ENCODE assay signal across 13 mouse cellular contexts in genomic region chr6:126736996-126737395, GRCm38 (mm10). TPM values are rescaled to one million over a fixed set of nuclear protein-coding genes. Genes with fewer than 3 reads are reported as not detected.
DNase-seq lines count a peak whose midpoint lies in the region; ATAC-seq and TF ChIP-seq lines count a peak whose summit lies in the region.
"Had no signal": no experiment of that assay in that cellular context is flagged by ENCODE, and none has a peak within 500 bp of the region (broad histone marks: within the 10 kb centered on the region; RNA-seq: fewer than 3 reads in every experiment).

No protein-coding gene starts in this region.

- H3K36me3 ChIP-seq in lung, postnatal 0 days (ENCODE audit: insufficient read depth, low read length) = no peaks in the 10 kb centered on the region
- H3K36me3 ChIP-seq: G1E; limb, embryonic 12.5 days had no signal

- no peak overlapping the region for H3K27ac ChIP-seq in lung, postnatal 0 days (ENCODE audit: low read length)
- H3K27ac ChIP-seq: limb, embryonic 12.5 days; stomach, postnatal 0 days had no signal

- no peak overlapping the region for H3K9ac ChIP-seq in lung, postnatal 0 days (replicated peaks; ENCODE audit: low read depth)
- H3K9ac ChIP-seq: limb, embryonic 12.5 days; lung, embryonic 14.5 days had no signal

- WGBS in lung, postnatal 0 days = 57% methylated on average over 4 of the region's 4 CpGs

- ATAC-seq in lung, postnatal 0 days = no peak

- no peaks in the 10 kb centered on the region for H3K4me1 ChIP-seq in lung, postnatal 0 days (ENCODE audit: insufficient read depth, low read depth, low read length)

- no peak for TF ChIP-seq CTCF in lung, postnatal 0 days (IDR thresholded peaks at IDR 0.05)

- no peak for TF ChIP-seq EP300 in lung, postnatal 0 days (IDR thresholded peaks at IDR 0.05)

- intact Hi-C loops in heart, postnatal 14 days (cut with DNase I) = no loop called here

- no peaks in the 10 kb centered on the region for H3K9me3 ChIP-seq in lung, postnatal 0 days (ENCODE audit: low read length)
- H3K9me3 ChIP-seq: limb, embryonic 12.5 days had no signal

- H3K4me3 ChIP-seq in lung, postnatal 0 days (ENCODE audit: low read depth, low read length) = no peak overlapping the region
- H3K4me3 ChIP-seq: limb, embryonic 12.5 days had no signal

- H3K27me3 ChIP-seq in lung, postnatal 0 days (replicated peaks; ENCODE audit: insufficient read depth, low read length) = peaks cover 5% of the 10 kb centered on the region; the same call in 1 of the 2 replicates

- DNase-seq in cerebellum, postnatal 10 days = peak; percentile 68 to 76
- no peak for DNase-seq in cerebellum, adult 11-12 months
- DNase-seq in heart, postnatal 14 days = peak; percentile 6 to 31
- DNase-seq in heart, adult 11 months = no peak
- DNase-seq in lung, adult 18-20 months = peak; percentile 7 to 26
- no peak for DNase-seq in lung, postnatal 0 days (ENCODE audit: low spot score)
- DNase-seq in kidney, adult 9 months = peak; percentile 63
- DNase-seq in spleen, postnatal 36 days (ENCODE audit: low spot score in 2 of 2) = no peak
- DNase-seq: lung, embryonic 14.5 days had no signal

- no peak overlapping the region for H3K4me2 ChIP-seq in lung, postnatal 0 days (replicated peaks; ENCODE audit: low read depth, low read length)
- H3K4me2 ChIP-seq: limb, embryonic 12.5 days; lung, embryonic 14.5 days had no signal

RNA-seq across cellular contexts. Expression of gene Kcna6, which starts 3.5 kb away (rescaled TPM):
- total RNA-seq in heart, postnatal 14 days (2021) = 1 to 10 TPM; 1.9 to 2.2 TPM
- 0.20 and 0.21 TPM in 2 replicates for polyA plus RNA-seq in lung, postnatal 0 days (2015; fragmentation: Nextera tagmentation; extraction: Ambion mirVana)
- total RNA-seq: megakaryocyte-erythroid progenitor cell, adult 5-6 weeks had no signal
- polyA plus RNA-seq: G1E had no signal

Comparison
In these comparisons a context has a peak if more than half of its experiments do, and no peak if none do; other contexts are left out.
1. DNase-seq: peak in cerebellum, postnatal 10 days (2 of 2), heart, postnatal 14 days (2 of 2), lung, adult 18-20 months (2 of 2) and kidney, adult 9 months (single experiment); none in cerebellum, adult 11-12 months (single experiment), heart, adult 11 months (single experiment), lung, postnatal 0 days (single experiment) and spleen, postnatal 36 days (0 of 2).